In the genomic region with DNA sequence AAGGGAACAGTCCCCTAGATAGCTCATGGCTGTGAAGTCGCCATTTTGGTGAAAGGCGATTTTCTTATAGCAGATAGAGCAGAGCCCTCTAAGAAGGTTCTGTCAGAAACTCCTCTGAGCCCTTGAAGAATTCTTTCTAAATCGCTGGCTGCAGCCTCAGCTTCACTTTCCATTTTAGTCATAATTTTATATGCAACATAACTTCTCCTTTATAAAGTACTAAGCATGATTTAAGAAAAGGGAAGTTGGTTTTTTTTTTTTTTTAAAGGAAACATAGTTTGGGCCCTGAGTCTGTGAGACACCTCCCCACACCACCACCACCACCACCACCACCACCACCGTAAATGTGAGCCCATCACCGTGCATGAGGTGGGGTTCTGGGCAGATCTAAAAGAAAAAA, we compare ENCODE assay signal across 25 mouse cellular contexts.
DNase-seq lines count a peak whose midpoint lies in the region; ATAC-seq and TF ChIP-seq lines count a peak whose summit lies in the region.
"Had no signal": no experiment of that assay in that cellular context is flagged by ENCODE, and none has a peak within 500 bp of the region (broad histone marks: within the 10 kb centered on the region; RNA-seq: fewer than 3 reads in every experiment).

No protein-coding gene starts in this region.

- intact Hi-C loops in heart, postnatal 10 days (cut with DNase I): no loop called here

- H3K4me3 ChIP-seq in forebrain, postnatal 0 days (ENCODE audit: low read depth, low read length): no peak overlapping the region
- H3K4me3 ChIP-seq in thymus, adult 2 months (ENCODE audit: control insufficient read depth, insufficient read depth, low read length): no peak overlapping the region
- H3K4me3 ChIP-seq: embryonic facial prominence, embryonic 13.5 days; heart, embryonic 15.5 days; hindbrain, embryonic 10.5 days; kidney, embryonic 15.5 days; limb, embryonic 12.5 days; liver, embryonic 15.5 days; neural tube, embryonic 12.5 days had no signal

- peak; percentile 84 for ATAC-seq in megakaryocyte progenitor cell, adult 5-6 weeks (replicated peaks; ENCODE audit: poor library complexity)
- no peak for ATAC-seq in frontal cortex, adult (ENCODE audit: low TSS enrichment)
- ATAC-seq in forebrain, postnatal 0 days: no peak
- ATAC-seq: forebrain, embryonic 16.5 days; hindbrain, postnatal 0 days; intestine, postnatal 0 days had no signal

- peak; percentile 72 for DNase-seq in heart, adult 11 months
- DNase-seq in heart, postnatal 10 days: no peak
- peak; percentile 27 to 54 for DNase-seq in spleen, postnatal 36 days (ENCODE audit: low spot score in 2 of 2)
- DNase-seq in spleen, postnatal 4 days (ENCODE audit: low spot score in 2 of 2): no peak
- DNase-seq in forebrain, postnatal 0 days: no peak
- DNase-seq in thymus, adult 2 months: no peak
- DNase-seq: cerebellum, adult 8-10 months; kidney, postnatal 4 days; lung, postnatal 10 days; right cerebral cortex, adult 18-20 months; thymus, postnatal 14 days had no signal

- 90% methylated on average over 5 of the region's 5 CpGs for WGBS in forebrain, postnatal 0 days
- 16% methylated on average over 5 of the region's 5 CpGs for WGBS in thymus, adult 2 months

- H3K9ac ChIP-seq in forebrain, postnatal 0 days: no peak overlapping the region
- H3K9ac ChIP-seq: embryonic facial prominence, embryonic 13.5 days; heart, embryonic 15.5 days; kidney, embryonic 15.5 days; limb, embryonic 12.5 days; liver, embryonic 15.5 days; neural tube, embryonic 12.5 days had no signal

- TF ChIP-seq CTCF in forebrain, postnatal 0 days (IDR thresholded peaks at IDR 0.05; ENCODE audit: low read depth): no peak
- TF ChIP-seq CTCF in thymus, adult 2 months (IDR thresholded peaks at IDR 0.05; ENCODE audit: borderline replicate concordance, control insufficient read depth, extremely low read depth, insufficient read depth, low read length, poor library complexity): no peak

- no peaks in the 10 kb centered on the region for H3K9me3 ChIP-seq in forebrain, postnatal 0 days (ENCODE audit: low read length)
- H3K9me3 ChIP-seq: embryonic facial prominence, embryonic 13.5 days; heart, embryonic 15.5 days; hindbrain, embryonic 10.5 days; kidney, embryonic 15.5 days; limb, embryonic 12.5 days; liver, embryonic 15.5 days; neural tube, embryonic 12.5 days had no signal

- H3K27ac ChIP-seq in forebrain, postnatal 0 days (ENCODE audit: low read depth, low read length): no peak overlapping the region
- H3K27ac ChIP-seq in thymus, adult 2 months (ENCODE audit: control insufficient read depth, insufficient read depth, low read length): no peak overlapping the region
- H3K27ac ChIP-seq: embryonic facial prominence, embryonic 13.5 days; heart, embryonic 15.5 days; hindbrain, embryonic 10.5 days; hindbrain, postnatal 0 days; kidney, embryonic 15.5 days; limb, embryonic 12.5 days; liver, embryonic 15.5 days; neural tube, embryonic 12.5 days; stomach, postnatal 0 days had no signal

- no peaks in the 10 kb centered on the region for H3K4me1 ChIP-seq in forebrain, postnatal 0 days (ENCODE audit: insufficient read depth)
- 0 out of 2 replicates have a peak, but pooled peaks cover 4% of the 10 kb centered on the region for H3K4me1 ChIP-seq in thymus, adult 2 months (replicated peaks; ENCODE audit: control insufficient read depth, insufficient read depth, low read length)
- H3K4me1 ChIP-seq: embryonic facial prominence, embryonic 13.5 days; heart, embryonic 15.5 days; hindbrain, embryonic 10.5 days; kidney, embryonic 15.5 days; limb, embryonic 12.5 days; liver, embryonic 15.5 days; neural tube, embryonic 12.5 days had no signal

- no peak for TF ChIP-seq POLR2A in thymus, adult 2 months (IDR thresholded peaks at IDR 0.05; ENCODE audit: control insufficient read depth, extremely low read depth, insufficient read depth, low read length, poor library complexity)

- no peaks in the 10 kb centered on the region for H3K27me3 ChIP-seq in forebrain, postnatal 0 days (ENCODE audit: insufficient read depth, low read length)
- H3K27me3 ChIP-seq in thymus, adult 2 months (ENCODE audit: control insufficient read depth, insufficient read depth, low read length): no peaks in the 10 kb centered on the region
- H3K27me3 ChIP-seq: embryonic facial prominence, embryonic 13.5 days; heart, embryonic 15.5 days; kidney, embryonic 15.5 days; limb, embryonic 12.5 days; liver, embryonic 15.5 days; neural tube, embryonic 12.5 days had no signal

- H3K4me2 ChIP-seq in forebrain, postnatal 0 days (ENCODE audit: low read depth): no peak overlapping the region
- H3K4me2 ChIP-seq: embryonic facial prominence, embryonic 13.5 days; heart, embryonic 15.5 days; kidney, embryonic 15.5 days; limb, embryonic 12.5 days; liver, embryonic 15.5 days; midbrain, embryonic 11.5 days; neural tube, embryonic 12.5 days had no signal

- no peaks in the 10 kb centered on the region for H3K36me3 ChIP-seq in forebrain, postnatal 0 days (ENCODE audit: insufficient read depth)
- H3K36me3 ChIP-seq in thymus, adult 2 months (ENCODE audit: control insufficient read depth, insufficient read depth, low read length): no peaks in the 10 kb centered on the region
- H3K36me3 ChIP-seq: heart, embryonic 15.5 days; hindbrain, embryonic 10.5 days; limb, embryonic 12.5 days; liver, embryonic 15.5 days; neural tube, embryonic 12.5 days had no signal

Comparison
In these comparisons a context has a peak if more than half of its experiments do, and no peak if none do; other contexts are left out.
1. DNase-seq: peak in heart, adult 11 months (single experiment) and spleen, postnatal 36 days (2 of 2); none in heart, postnatal 10 days (0 of 2), spleen, postnatal 4 days (0 of 2), forebrain, postnatal 0 days (single experiment) and thymus, adult 2 months (single experiment).